Mouse (Mus musculus): ENCODE data around the gene Rhob. TPM values are rescaled to one million over a fixed set of nuclear protein-coding genes. Genes with fewer than 3 reads are reported as not detected.

Gene Rhob
- 38.3 and 43.6 TPM in 2 replicates for polyA plus RNA-seq (2014; fragmentation: Nextera tagmentation; extraction: Ambion mirVana)

GRCm38 (mm10) chr12:8499871-8500596 is at the start of gene Rhob:
Gene Rhob (minus strand): TSS chr12:8500009.
- H3K27me3 ChIP-seq (ENCODE audit: control insufficient read depth, insufficient read depth, low read length): no peaks in the 10 kb centered on the region
- H3K4me2 ChIP-seq (replicated peaks; ENCODE audit: low read depth, low read length): peak within 1 kb of the TSS; percentile 94
- ATAC-seq (ENCODE audit: low FRiP score, low TSS enrichment): peak; percentile 98
- H3K27ac ChIP-seq (ENCODE audit: low read depth, low read length): peak within 1 kb of the TSS; percentile 98
- peak within 1 kb of the TSS; percentile 86 for H3K4me3 ChIP-seq (ENCODE audit: low read length)
- no peaks in the 10 kb centered on the region for H3K36me3 ChIP-seq (ENCODE audit: control insufficient read depth, insufficient read depth, low read length)
- peak within 1 kb of the TSS; percentile 97 for H3K9ac ChIP-seq (ENCODE audit: low read depth, low read length)
- WGBS: under 1% methylated on average over 56 of the region's 56 CpGs
- peaks cover 26% of the 10 kb centered on the region for H3K4me1 ChIP-seq (ENCODE audit: control insufficient read depth, insufficient read depth, low read length)
- H3K9me3 ChIP-seq (ENCODE audit: control insufficient read depth, low read length): no peaks in the 10 kb centered on the region

- Histone ChIP-seq H3K4me2 (replicated peaks; ENCODE audit: low read depth, low read length) (no peak overlapping the region), H3K4me3 (ENCODE audit: low read length) (no peak overlapping the region), H3K9ac (ENCODE audit: low read depth, low read length) (no peak overlapping the region), H3K27ac (ENCODE audit: low read depth, low read length) (no peak overlapping the region), H3K4me1 (ENCODE audit: control insufficient read depth, insufficient read depth, low read length) (no peaks in the 10 kb centered on the region), H3K9me3 (ENCODE audit: control insufficient read depth, low read length) (no peaks in the 10 kb centered on the region), H3K27me3 (ENCODE audit: control insufficient read depth, insufficient read depth, low read length) (no peaks in the 10 kb centered on the region), H3K36me3 (ENCODE audit: control insufficient read depth, insufficient read depth, low read length) (no peaks in the 10 kb centered on the region)
- peak; percentile 65; the same call in 1 of the 2 replicates for ATAC-seq (ENCODE audit: low FRiP score, low TSS enrichment)
- WGBS: 18% methylated on average over 11 of the region's 11 CpGs
Measured at GRCm38 (mm10) chr12:8547357-8547756, 47.5 kb upstream of the Rhob start.

- no peaks in the 10 kb centered on the region for H3K36me3 ChIP-seq (ENCODE audit: control insufficient read depth, insufficient read depth, low read length)
- no peak overlapping the region for H3K9ac ChIP-seq (ENCODE audit: low read depth, low read length)
- H3K4me2 ChIP-seq (replicated peaks; ENCODE audit: low read depth, low read length): no peak overlapping the region
- H3K9me3 ChIP-seq (ENCODE audit: control insufficient read depth, low read length): no peaks in the 10 kb centered on the region
- H3K27me3 ChIP-seq (ENCODE audit: control insufficient read depth, insufficient read depth, low read length): no peaks in the 10 kb centered on the region
- H3K4me1 ChIP-seq (ENCODE audit: control insufficient read depth, insufficient read depth, low read length): no peaks in the 10 kb centered on the region
- no peak overlapping the region for H3K4me3 ChIP-seq (ENCODE audit: low read length)
- no peak for ATAC-seq (ENCODE audit: low FRiP score, low TSS enrichment)
- WGBS: 90% methylated on average over 6 of the region's 6 CpGs
- H3K27ac ChIP-seq (ENCODE audit: low read depth, low read length): no peak overlapping the region
Measured at GRCm38 (mm10) chr12:8546801-8547200, 47.0 kb upstream of the Rhob start.

- WGBS: 80% methylated on average over 5 of the region's 5 CpGs
- Histone ChIP-seq H3K27ac (ENCODE audit: low read depth, low read length) (no peak overlapping the region), H3K9ac (ENCODE audit: low read depth, low read length) (no peak overlapping the region), H3K4me1 (ENCODE audit: control insufficient read depth, insufficient read depth, low read length) (no peaks in the 10 kb centered on the region), H3K9me3 (ENCODE audit: control insufficient read depth, low read length) (no peaks in the 10 kb centered on the region), H3K4me3 (ENCODE audit: low read length) (no peak overlapping the region), H3K27me3 (ENCODE audit: control insufficient read depth, insufficient read depth, low read length) (no peaks in the 10 kb centered on the region), H3K4me2 (replicated peaks; ENCODE audit: low read depth, low read length) (no peak overlapping the region), H3K36me3 (ENCODE audit: control insufficient read depth, insufficient read depth, low read length) (no peaks in the 10 kb centered on the region)
- no peak for ATAC-seq (ENCODE audit: low FRiP score, low TSS enrichment)
Measured at GRCm38 (mm10) chr12:8545066-8545610, 45.3 kb upstream of the Rhob start.

- no peak for ATAC-seq (ENCODE audit: low FRiP score, low TSS enrichment)
- no peak overlapping the region for H3K9ac ChIP-seq (ENCODE audit: low read depth, low read length)
- 87% methylated on average over 4 of the region's 4 CpGs for WGBS
- no peaks in the 10 kb centered on the region for H3K4me1 ChIP-seq (ENCODE audit: control insufficient read depth, insufficient read depth, low read length)
- no peak overlapping the region for H3K4me3 ChIP-seq (ENCODE audit: low read length)
- no peaks in the 10 kb centered on the region for H3K36me3 ChIP-seq (ENCODE audit: control insufficient read depth, insufficient read depth, low read length)
- no peak overlapping the region for H3K4me2 ChIP-seq (replicated peaks; ENCODE audit: low read depth, low read length)
- H3K27ac ChIP-seq (ENCODE audit: low read depth, low read length): no peak overlapping the region
- H3K9me3 ChIP-seq (ENCODE audit: control insufficient read depth, low read length): no peaks in the 10 kb centered on the region
- H3K27me3 ChIP-seq (ENCODE audit: control insufficient read depth, insufficient read depth, low read length): no peaks in the 10 kb centered on the region
Measured at GRCm38 (mm10) chr12:8542371-8542770, 42.6 kb upstream of the Rhob start.

- no peak overlapping the region for H3K27ac ChIP-seq (ENCODE audit: low read depth, low read length)
- no peaks in the 10 kb centered on the region for H3K9me3 ChIP-seq (ENCODE audit: control insufficient read depth, low read length)
- no peak overlapping the region for H3K9ac ChIP-seq (ENCODE audit: low read depth, low read length)
- no peak for ATAC-seq (ENCODE audit: low FRiP score, low TSS enrichment)
- no peaks in the 10 kb centered on the region for H3K4me1 ChIP-seq (ENCODE audit: control insufficient read depth, insufficient read depth, low read length)
- WGBS: 86% methylated on average over 13 of the region's 13 CpGs
- no peak overlapping the region for H3K4me3 ChIP-seq (ENCODE audit: low read length)
- no peaks in the 10 kb centered on the region for H3K36me3 ChIP-seq (ENCODE audit: control insufficient read depth, insufficient read depth, low read length)
- H3K4me2 ChIP-seq (replicated peaks; ENCODE audit: low read depth, low read length): no peak overlapping the region
- no peaks in the 10 kb centered on the region for H3K27me3 ChIP-seq (ENCODE audit: control insufficient read depth, insufficient read depth, low read length)
Measured at GRCm38 (mm10) chr12:8539471-8539870, 39.7 kb upstream of the Rhob start.

GRCm38 (mm10) chr12:8537291-8537690 is 37.5 kb upstream of the Rhob start:
- Histone ChIP-seq H3K36me3 (ENCODE audit: control insufficient read depth, insufficient read depth, low read length) (no peaks in the 10 kb centered on the region), H3K4me2 (replicated peaks; ENCODE audit: low read depth, low read length) (no peak overlapping the region), H3K9me3 (ENCODE audit: control insufficient read depth, low read length) (no peaks in the 10 kb centered on the region), H3K9ac (ENCODE audit: low read depth, low read length) (no peak overlapping the region), H3K4me3 (ENCODE audit: low read length) (no peak overlapping the region), H3K4me1 (ENCODE audit: control insufficient read depth, insufficient read depth, low read length) (no peaks in the 10 kb centered on the region), H3K27me3 (ENCODE audit: control insufficient read depth, insufficient read depth, low read length) (no peaks in the 10 kb centered on the region), H3K27ac (ENCODE audit: low read depth, low read length) (no peak overlapping the region)
- no peak for ATAC-seq (ENCODE audit: low FRiP score, low TSS enrichment)
- WGBS: 93% methylated on average over 5 of the region's 5 CpGs

GRCm38 (mm10) chr12:8536221-8536965 is 36.6 kb upstream of the Rhob start:
- H3K4me3 ChIP-seq (ENCODE audit: low read length): no peak overlapping the region
- H3K36me3 ChIP-seq (ENCODE audit: control insufficient read depth, insufficient read depth, low read length): no peaks in the 10 kb centered on the region
- WGBS: 67% methylated on average over 9 of the region's 9 CpGs
- no peaks in the 10 kb centered on the region for H3K27me3 ChIP-seq (ENCODE audit: control insufficient read depth, insufficient read depth, low read length)
- no peak for ATAC-seq (ENCODE audit: low FRiP score, low TSS enrichment)
- no peak overlapping the region for H3K4me2 ChIP-seq (replicated peaks; ENCODE audit: low read depth, low read length)
- no peaks in the 10 kb centered on the region for H3K4me1 ChIP-seq (ENCODE audit: control insufficient read depth, insufficient read depth, low read length)
- no peak overlapping the region for H3K9ac ChIP-seq (ENCODE audit: low read depth, low read length)
- H3K27ac ChIP-seq (ENCODE audit: low read depth, low read length): no peak overlapping the region
- no peaks in the 10 kb centered on the region for H3K9me3 ChIP-seq (ENCODE audit: control insufficient read depth, low read length)

GRCm38 (mm10) chr12:8535596-8535995 is 35.8 kb upstream of the Rhob start:
- no peak for ATAC-seq (ENCODE audit: low FRiP score, low TSS enrichment)
- 85% methylated on average over 7 of the region's 7 CpGs for WGBS
- Histone ChIP-seq H3K27me3 (ENCODE audit: control insufficient read depth, insufficient read depth, low read length) (no peaks in the 10 kb centered on the region), H3K9me3 (ENCODE audit: control insufficient read depth, low read length) (no peaks in the 10 kb centered on the region), H3K4me1 (ENCODE audit: control insufficient read depth, insufficient read depth, low read length) (no peaks in the 10 kb centered on the region), H3K36me3 (ENCODE audit: control insufficient read depth, insufficient read depth, low read length) (no peaks in the 10 kb centered on the region), H3K4me3 (ENCODE audit: low read length) (no peak overlapping the region), H3K27ac (ENCODE audit: low read depth, low read length) (no peak overlapping the region), H3K4me2 (replicated peaks; ENCODE audit: low read depth, low read length) (no peak overlapping the region), H3K9ac (ENCODE audit: low read depth, low read length) (no peak overlapping the region)

Measured in kidney, embryonic 14.5 days (tissue).